ENCODE assay signal across 23 mouse cellular contexts in genomic region chr5:138073803-138074202, GRCm38 (mm10). TPM values are rescaled to one million over a fixed set of nuclear protein-coding genes. Genes with fewer than 3 reads are reported as not detected.
"Had no signal": no experiment of that assay in that cellular context is flagged by ENCODE, and none has a peak within 500 bp of the region (broad histone marks: within the 10 kb centered on the region; RNA-seq: fewer than 3 reads in every experiment).

No protein-coding gene starts in this region.

- H3K4me1 ChIP-seq: neural tube, embryonic 13.5 days; neural tube, embryonic 15.5 days; stomach, embryonic 15.5 days had no signal

- H3K4me3 ChIP-seq: neural tube, embryonic 13.5 days; neural tube, embryonic 15.5 days; stomach, embryonic 15.5 days had no signal

- H3K9ac ChIP-seq: neural tube, embryonic 13.5 days; neural tube, embryonic 15.5 days; stomach, embryonic 15.5 days had no signal

- H3K27me3 ChIP-seq: neural tube, embryonic 13.5 days; neural tube, embryonic 15.5 days; stomach, embryonic 15.5 days had no signal

- DNase-seq: retina, postnatal 1 day; right cerebral cortex, adult 18-20 months; right cerebral cortex, postnatal 14 days; right cerebral cortex, postnatal 25 days; right cerebral cortex, postnatal 4 days; spleen, adult 18-20 months; thymus, adult 18-20 months; thymus, adult 2 months; thymus, postnatal 14 days; thymus, postnatal 25 days; thymus, postnatal 36 days; thymus, postnatal 4 days had no signal

- H3K27ac ChIP-seq: neural tube, embryonic 13.5 days; neural tube, embryonic 15.5 days; stomach, embryonic 15.5 days; stomach, postnatal 0 days had no signal

- H3K4me2 ChIP-seq: neural tube, embryonic 13.5 days; neural tube, embryonic 15.5 days; stomach, embryonic 15.5 days had no signal

- H3K36me3 ChIP-seq: neural tube, embryonic 13.5 days; neural tube, embryonic 15.5 days; stomach, embryonic 15.5 days had no signal

- H3K9me3 ChIP-seq: neural tube, embryonic 13.5 days; neural tube, embryonic 15.5 days; stomach, embryonic 15.5 days had no signal

RNA-seq across cellular contexts. Expression of gene Smok3c, which starts 20.8 kb away (rescaled TPM):
- polyA plus RNA-seq: neural tube, embryonic 13.5 days; neural tube, embryonic 14.5 days; neural tube, embryonic 15.5 days; small intestine, adult 2 months; spleen, adult 2 months; stomach, embryonic 14.5 days; stomach, embryonic 15.5 days; stomach, embryonic 16.5 days; stomach, postnatal 0 days; thymus, adult 2 months; thymus, postnatal 0 days; urinary bladder, adult 2 months had no signal

RNA-seq across cellular contexts. Expression of gene Smok3b, which starts 52.6 kb away (rescaled TPM):
- polyA plus RNA-seq: neural tube, embryonic 13.5 days; neural tube, embryonic 14.5 days; neural tube, embryonic 15.5 days; small intestine, adult 2 months; spleen, adult 2 months; stomach, embryonic 14.5 days; stomach, embryonic 15.5 days; stomach, embryonic 16.5 days; stomach, postnatal 0 days; thymus, adult 2 months; thymus, postnatal 0 days; urinary bladder, adult 2 months had no signal

RNA-seq across cellular contexts. Expression of gene Smok3a, which starts 52.7 kb away (rescaled TPM):
- polyA plus RNA-seq: neural tube, embryonic 13.5 days; neural tube, embryonic 14.5 days; neural tube, embryonic 15.5 days; small intestine, adult 2 months; spleen, adult 2 months; stomach, embryonic 14.5 days; stomach, embryonic 15.5 days; stomach, embryonic 16.5 days; stomach, postnatal 0 days; thymus, adult 2 months; thymus, postnatal 0 days; urinary bladder, adult 2 months had no signal
